Mouse (Mus musculus) MEL (cell line): ENCODE data around the gene Pole3. TPM values are rescaled to one million over a fixed set of nuclear protein-coding genes. Genes with fewer than 3 reads are reported as not detected.

Experiments
- DNase-seq: peaks from one replicate; pipeline ENCODE4 v3.0.0; 2011; ENCODE audit warnings: low read depth, low spot score
- H3K27ac ChIP-seq: 2 replicates; pipeline ENCODE4 v1.5.1; 2012; ENCODE audit warnings: low read depth, mild to moderate bottlenecking, control low read depth, low read length, moderate library complexity; ENCODE audit not compliant: control insufficient read depth
- H3K27me3 ChIP-seq, 2 experiments: fragments of 150-350 bp in 1 of 2; sonication (generic) in 1 of 2; 2 replicates each; pipeline ENCODE4 v1.6.1; 2012; ENCODE audit warnings: low read length in 2 of 2, mild to moderate bottlenecking in 2 of 2, improper control_type of control experiment in 1 of 2, moderate library complexity in 1 of 2; ENCODE audit not compliant: insufficient read depth in 2 of 2, control insufficient read depth in 1 of 2
- H3K36me3 ChIP-seq, 2 experiments: 2 replicates each; pipeline ENCODE4 v1.6.1; 2012 to 2014; ENCODE audit warnings: low read length in 2 of 2, improper control_type of control experiment in 1 of 2, inconsistent platforms in 1 of 2, mild to moderate bottlenecking in 1 of 2; ENCODE audit not compliant: insufficient read depth in 2 of 2, control insufficient read depth in 1 of 2
- H3K4me1 ChIP-seq, 2 experiments: fragments of 150-350 bp in 1 of 2; sonication (generic) in 1 of 2; 2 replicates each; pipeline ENCODE4 v1.6.1; 2012; ENCODE audit warnings: low read length in 2 of 2, improper control_type of control experiment in 1 of 2, mild to moderate bottlenecking in 1 of 2; ENCODE audit not compliant: insufficient read depth in 2 of 2, control insufficient read depth in 1 of 2
- H3K4me3 ChIP-seq, 2 experiments: fragments of 150-350 bp in 1 of 2; sonication (generic) in 1 of 2; 2 replicates each; pipeline ENCODE4 v1.5.1; 2012; ENCODE audit warnings: low read depth in 2 of 2, low read length in 2 of 2, mild to moderate bottlenecking in 2 of 2, moderate library complexity in 2 of 2, control low read depth in 1 of 2, improper control_type of control experiment in 1 of 2; ENCODE audit not compliant: control insufficient read depth in 1 of 2, insufficient read depth in 1 of 2
- H3K79me2 ChIP-seq: 2 replicates; pipeline ENCODE4 v1.6.1; 2012; ENCODE audit warnings: mild to moderate bottlenecking, low read length, moderate library complexity; ENCODE audit not compliant: control insufficient read depth, poor library complexity, insufficient read depth
- H3K9ac ChIP-seq: 2 replicates; pipeline ENCODE4 v1.6.1; 2012; ENCODE audit warnings: low read depth, mild to moderate bottlenecking, control low read depth, low read length, moderate library complexity; ENCODE audit not compliant: control insufficient read depth, poor library complexity, severe bottlenecking
- H3K9me3 ChIP-seq: fragments of 150-350 bp; sonication (generic); replicated peaks from 2 replicates; pipeline ENCODE4 v1.6.1; 2012; ENCODE audit warnings: mild to moderate bottlenecking, low read length, improper control_type of control experiment, moderate library complexity; ENCODE audit not compliant: insufficient read depth
- BHLHE40 ChIP-seq: IDR thresholded peaks from 2 replicates; pipeline ENCODE4 v1.6.1; 2012; ENCODE audit warnings: low read depth, mild to moderate bottlenecking, inconsistent platforms, low read length, improper control_type of control experiment, borderline replicate concordance
- CTCF ChIP-seq, 3 experiments: IDR thresholded peaks in 2 of 3; conservative IDR thresholded peaks in 1 of 3; 2 replicates each; pipeline ENCODE4 v1.5.1; 2011 to 2012; ENCODE audit warnings: low read length in 3 of 3, low read depth in 2 of 3, mild to moderate bottlenecking in 2 of 3, improper control_type of control experiment in 1 of 3, inconsistent platforms in 1 of 3, mixed read lengths in 1 of 3, moderate library complexity in 1 of 3; ENCODE audit not compliant: control insufficient read depth in 1 of 3, insufficient read depth in 1 of 3, poor library complexity in 1 of 3, severe bottlenecking in 1 of 3
- EP300 ChIP-seq, 2 experiments: IDR thresholded peaks; 2 replicates each; pipeline ENCODE4 v1.6.1; 2011; ENCODE audit warnings: improper control_type of control experiment in 2 of 2, low read length in 2 of 2, low read depth in 1 of 2, mild to moderate bottlenecking in 1 of 2
- ETS1 ChIP-seq: IDR thresholded peaks from 2 replicates; pipeline ENCODE4 v1.6.1; 2012; ENCODE audit warnings: low read depth, mild to moderate bottlenecking, inconsistent platforms, low read length, improper control_type of control experiment, moderate library complexity
- GATA1 ChIP-seq: IDR thresholded peaks from 2 replicates; pipeline ENCODE4 v1.6.1; 2011; ENCODE audit warnings: low read depth, low read length, improper control_type of control experiment
- HCFC1 ChIP-seq: IDR thresholded peaks from 2 replicates; pipeline ENCODE4 v1.6.1; 2012; ENCODE audit warnings: low read depth, mild to moderate bottlenecking, inconsistent platforms, low read length, improper control_type of control experiment, moderate library complexity
- JUND ChIP-seq: IDR thresholded peaks from 2 replicates; pipeline ENCODE4 v1.6.1; 2011; ENCODE audit warnings: low read depth, mild to moderate bottlenecking, improper control_type of control experiment, low read length
- MAX ChIP-seq: IDR thresholded peaks from 2 replicates; pipeline ENCODE4 v1.6.1; 2011; ENCODE audit warnings: low read length, improper control_type of control experiment
- MAZ ChIP-seq: IDR thresholded peaks from 2 replicates; pipeline ENCODE4 v1.6.1; 2012; ENCODE audit warnings: low read depth, mild to moderate bottlenecking, inconsistent platforms, low read length, improper control_type of control experiment
- MEF2A ChIP-seq: IDR thresholded peaks from 2 replicates; pipeline ENCODE4 v1.6.1; 2014; ENCODE audit warnings: low read depth, mild to moderate bottlenecking, inconsistent platforms, low read length, improper control_type of control experiment; ENCODE audit not compliant: poor library complexity, insufficient replicate concordance, severe bottlenecking; ENCODE audit errors: extremely low read depth
- MXI1 ChIP-seq: IDR thresholded peaks from 2 replicates; pipeline ENCODE4 v1.6.1; 2011; ENCODE audit warnings: mild to moderate bottlenecking, low read depth, low read length, improper control_type of control experiment
- NELFE ChIP-seq: IDR thresholded peaks from 2 replicates; pipeline ENCODE4 v1.6.1; 2011; ENCODE audit warnings: low read depth, low read length, improper control_type of control experiment
- RAD21 ChIP-seq: IDR thresholded peaks from 2 replicates; pipeline ENCODE4 v1.6.1; 2011; ENCODE audit warnings: mild to moderate bottlenecking, low read depth, low read length, improper control_type of control experiment
- SIN3A ChIP-seq: IDR thresholded peaks from 2 replicates; pipeline ENCODE4 v1.6.1; 2012; ENCODE audit warnings: low read length, improper control_type of control experiment, inconsistent platforms
- SMC3 ChIP-seq: IDR thresholded peaks from 2 replicates; pipeline ENCODE4 v1.6.1; 2011; ENCODE audit warnings: low read depth, low read length, improper control_type of control experiment
- TAL1 ChIP-seq: IDR thresholded peaks from 2 replicates; pipeline ENCODE4 v1.6.1; 2012; ENCODE audit warnings: mild to moderate bottlenecking, inconsistent platforms, low read length, moderate library complexity, mixed read lengths
- TBP ChIP-seq: IDR thresholded peaks from 2 replicates; pipeline ENCODE4 v1.8.0; 2011; ENCODE audit warnings: low read depth, low read length, improper control_type of control experiment
- USF2 ChIP-seq, 2 experiments: IDR thresholded peaks; 2 replicates each; pipeline ENCODE4 v1.6.1; 2011 to 2012; ENCODE audit warnings: improper control_type of control experiment in 2 of 2, low read length in 2 of 2, borderline replicate concordance in 1 of 2, inconsistent platforms in 1 of 2, low read depth in 1 of 2, mild to moderate bottlenecking in 1 of 2; ENCODE audit not compliant: insufficient read depth in 1 of 2
- ZC3H11A ChIP-seq: IDR thresholded peaks from 2 replicates; pipeline ENCODE4 v1.6.1; 2012; ENCODE audit warnings: low read depth, mild to moderate bottlenecking, inconsistent platforms, low read length, improper control_type of control experiment
- ZKSCAN1 ChIP-seq: IDR thresholded peaks from 2 replicates; pipeline ENCODE4 v1.6.1; 2012; ENCODE audit warnings: low read depth, mild to moderate bottlenecking, inconsistent platforms, low read length, improper control_type of control experiment, moderate library complexity
- ZMIZ1 ChIP-seq: IDR thresholded peaks from 2 replicates; pipeline ENCODE4 v1.6.1; 2012; ENCODE audit warnings: low read depth, mild to moderate bottlenecking, inconsistent platforms, low read length, improper control_type of control experiment, moderate library complexity
- ZNF384 ChIP-seq: IDR thresholded peaks from 2 replicates; pipeline ENCODE4 v1.6.1; 2012; ENCODE audit warnings: low read depth, mild to moderate bottlenecking, inconsistent platforms, low read length, improper control_type of control experiment
- polyA plus RNA-seq, 2 experiments: library from polyadenylated mRNA; stranded (reverse) in 1 of 2; unstranded in 1 of 2; fragments of >175 nt in 1 of 2; fragments of >200 nt in 1 of 2; gene quantifications; 2 replicates each; pipeline versions ENCODE4 v1.2.1 to v1.2.4; 2012; ENCODE audit warnings: low replicate concordance in 2 of 2, low read depth in 1 of 2; ENCODE audit not compliant: insufficient read length in 2 of 2, insufficient read depth in 1 of 2, missing spikeins in 1 of 2
- total RNA-seq: library from RNA; depleted of rRNA; stranded (reverse); fragments of 300-350 nt; gene quantifications from 2 replicates; pipeline ENCODE4 v1.2.3, GENCODE M21; 2012

Pole3 gene
- total and polyA plus RNA-seq, 3 experiments, result 63.6 to 103 TPM; not detected in 1

DNA sequence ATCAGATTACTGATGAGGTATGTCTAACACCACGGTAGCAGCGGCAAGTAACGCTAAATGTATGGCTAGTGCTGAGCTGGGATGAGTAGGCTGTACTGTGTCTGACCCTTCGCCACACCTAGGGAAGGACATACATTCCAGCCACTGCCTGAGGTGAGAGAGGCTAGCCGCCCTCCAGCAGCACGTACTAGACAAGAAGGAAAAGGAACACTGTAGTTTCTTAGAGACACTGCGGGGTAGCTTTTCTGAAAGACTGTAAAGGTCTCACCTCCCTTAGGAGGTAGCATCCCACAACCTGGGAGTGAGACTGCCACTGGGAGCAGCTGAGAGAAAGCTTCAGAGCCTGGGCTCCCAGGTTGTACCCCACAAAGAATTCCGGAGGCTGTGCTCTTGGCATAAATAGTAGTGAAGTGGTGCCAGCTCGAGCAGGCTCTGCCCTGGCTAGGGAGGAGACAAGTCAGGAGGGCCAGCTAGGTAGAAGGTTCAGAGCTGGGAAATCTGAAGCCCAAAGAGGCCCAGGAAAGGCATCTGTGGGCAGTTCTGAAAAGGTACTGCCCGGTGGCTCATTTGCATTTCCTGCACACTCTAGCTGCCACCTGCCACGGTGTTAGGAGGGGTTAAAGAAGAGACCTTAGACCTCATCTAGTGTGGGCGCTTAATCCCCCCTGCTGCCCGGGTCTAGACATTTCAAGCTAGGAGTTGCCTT is 6.3 kb downstream of the Pole3 start:
- H3K27ac ChIP-seq, result peak overlapping the region; percentile 80
- no peaks in the 10 kb centered on the region for H3K27me3 ChIP-seq
- H3K9me3 ChIP-seq, result no peaks in the 10 kb centered on the region
- TF ChIP-seq JUND (no peak), GATA1 (no peak), MEF2A (no peak), RAD21 (no peak), SMC3 (no peak), TAL1 (no peak), SIN3A (no peak), ETS1 (no peak), MXI1 (no peak), NELFE (no peak)
- peaks cover 51 to 56% of the 10 kb centered on the region in 2 experiments for H3K4me1 ChIP-seq
- peaks cover 31% of the 10 kb centered on the region for H3K79me2 ChIP-seq
- peak overlapping the region; percentile 74 to 83 for H3K4me3 ChIP-seq
- peaks cover 0 to 60% of the 10 kb centered on the region in 2 experiments; a peak in 2 of 4 replicates for H3K36me3 ChIP-seq
- peak overlapping the region; percentile 92 for H3K9ac ChIP-seq
- peak; percentile 74 for DNase-seq

DNA sequence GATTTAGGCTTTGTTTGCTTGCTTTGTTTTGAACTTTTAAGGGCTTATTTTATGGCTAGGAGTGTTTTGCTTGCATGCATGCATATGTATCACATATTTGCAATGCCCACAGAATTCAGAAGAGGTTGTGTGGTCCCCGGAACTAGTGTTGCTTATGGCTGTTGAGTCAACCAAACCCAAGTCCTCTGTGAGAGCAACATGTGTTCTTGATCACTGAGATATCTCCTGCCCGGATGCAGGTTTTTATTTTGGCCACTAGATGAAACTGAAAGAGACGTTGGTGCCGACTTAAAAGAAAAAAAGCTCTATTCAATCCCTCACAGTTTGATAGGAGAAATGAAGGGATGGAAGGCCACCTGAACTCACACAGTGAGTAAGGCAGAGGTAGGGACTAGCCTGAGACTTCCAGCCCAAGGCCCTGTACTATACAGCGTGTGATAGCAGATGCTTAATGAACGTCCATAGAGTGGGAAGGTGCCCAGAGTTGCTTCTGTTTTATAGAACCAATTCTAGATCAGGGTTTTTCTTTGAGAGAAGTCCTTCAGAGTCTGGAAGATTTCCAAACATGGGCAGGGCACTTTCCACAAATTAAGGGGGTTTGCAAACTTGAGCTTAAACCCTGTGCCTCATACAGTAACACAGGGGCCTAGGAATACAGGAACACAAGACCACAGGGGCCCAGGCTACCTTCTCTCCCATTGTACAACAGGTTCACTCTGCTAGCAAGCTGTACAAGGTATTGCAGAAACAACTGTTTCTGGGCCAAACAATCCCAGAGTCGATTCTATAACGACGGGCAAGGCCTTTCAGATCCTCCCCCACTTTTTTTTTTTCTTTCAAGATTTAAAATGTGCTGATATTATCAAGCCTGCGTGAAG is 7.1 kb downstream of the Pole3 start:
- peaks cover 51 to 54% of the 10 kb centered on the region in 2 experiments for H3K4me1 ChIP-seq
- H3K79me2 ChIP-seq, result peaks cover 31% of the 10 kb centered on the region
- H3K4me3 ChIP-seq, result peak overlapping the region; percentile 74 to 83

DNA sequence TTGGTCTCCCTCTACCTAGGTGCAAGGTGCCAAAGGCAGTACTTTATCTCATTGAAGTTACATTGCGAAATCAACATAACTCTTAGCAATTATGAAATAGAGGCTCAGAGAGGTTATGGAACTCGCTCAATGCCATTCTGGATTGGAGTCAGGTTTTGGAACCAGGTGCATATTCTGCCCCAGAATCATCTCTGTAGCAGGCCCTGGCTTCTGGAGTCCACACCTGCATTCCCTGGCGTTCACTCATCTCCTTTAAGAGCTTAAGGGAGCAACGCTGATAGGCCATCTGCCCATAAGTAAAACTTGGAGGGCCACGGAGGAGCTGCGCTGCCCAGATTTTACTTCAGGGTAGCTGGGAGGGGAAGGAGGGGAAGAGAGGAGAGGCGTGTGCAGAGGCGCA is 7.8 kb downstream of the Pole3 start:
- Histone ChIP-seq H3K27me3 (no peaks in the 10 kb centered on the region), H3K9me3 (no peaks in the 10 kb centered on the region), H3K27ac (peak overlapping the region; percentile 80), H3K4me3 (peak overlapping the region; percentile 74 to 83), H3K36me3 (peaks cover 4 to 58% of the 10 kb centered on the region in 2 experiments; a peak in 3 of 4 replicates), H3K79me2 (peaks cover 31% of the 10 kb centered on the region), H3K4me1 (peaks cover 51 to 54% of the 10 kb centered on the region in 2 experiments), H3K9ac (peak overlapping the region; percentile 92)
- peak; percentile 83 for DNase-seq
- TF ChIP-seq ZKSCAN1, result no peak
- no peak for TF ChIP-seq MAZ
- no peak for TF ChIP-seq TBP
- no peak for TF ChIP-seq ZNF384
- no peak for TF ChIP-seq USF2 (IDR thresholded peaks at IDR 0.05; ENCODE audit: borderline replicate concordance in 1 of 2, insufficient read depth in 1 of 2, low read depth in 1 of 2, low read length in 2 of 2)
- no peak for TF ChIP-seq SIN3A
- no peak for TF ChIP-seq TAL1
- TF ChIP-seq ZMIZ1, result no peak
- no peak for TF ChIP-seq RAD21
- TF ChIP-seq BHLHE40, result no peak
- TF ChIP-seq MAX, result no peak
- no peak for TF ChIP-seq ZC3H11A
- no peak for TF ChIP-seq EP300 (IDR thresholded peaks at IDR 0.05; ENCODE audit: low read depth in 1 of 2, low read length in 2 of 2)
- no peak for TF ChIP-seq ETS1
- no peak for TF ChIP-seq HCFC1

More for the DNA sequence above, 7.1 kb downstream of the Pole3 start:
- peak; percentile 83 for DNase-seq
- TF ChIP-seq CTCF (IDR thresholded peaks at IDR 0.05 in 2 of 3, conservative IDR thresholded peaks at IDR 0.05 in 1 of 3; ENCODE audit: control insufficient read depth in 1 of 3, insufficient read depth in 1 of 3, low read depth in 2 of 3, low read length in 3 of 3, poor library complexity in 1 of 3, severe bottlenecking in 1 of 3) (peak in 1 of 3 experiments; percentile 19; a peak in 1 of 6 replicates), ZC3H11A (no peak)
- Histone ChIP-seq H3K27ac (peak overlapping the region; percentile 80), H3K27me3 (no peaks in the 10 kb centered on the region), H3K36me3 (peaks cover 2 to 58% of the 10 kb centered on the region in 2 experiments; a peak in 2 of 4 replicates), H3K9me3 (no peaks in the 10 kb centered on the region), H3K9ac (peak overlapping the region; percentile 92)
